Mouse (Mus musculus): Measurements from ENCODE around the gene Prss43. TPM values are rescaled to one million over a fixed set of nuclear protein-coding genes. Genes with fewer than 3 reads are reported as not detected.
A peak's percentile ranks its signal among the peaks of the same experiment; 100 is the strongest.
"Not testable (repeated sequence)": the region's sequence is repeated elsewhere in the genome, so short reads cannot be mapped to it uniquely, and the experiment has no call there.

The Prss43 gene
- polyA plus RNA-seq (2012; rRNA removed), result not detected in 2 replicates

GRCm38 (mm10) chr9:110826390-110826789 is at the start of gene Prss43:
Prss43 (plus strand) TSS chr9:110826690.
- no peak for DNase-seq (ENCODE audit: low spot score)

- DNase-seq (ENCODE audit: low spot score), result no peak
Observed at GRCm38 (mm10) chr9:110778100-110778499, 48.4 kb upstream of the Prss43 start.

GRCm38 (mm10) chr9:110778559-110778958 is 47.9 kb upstream of the Prss43 start:
- no peak for DNase-seq (ENCODE audit: low spot score)

- DNase-seq (ENCODE audit: low spot score), result no peak
Observed at GRCm38 (mm10) chr9:110779242-110779913, 47.1 kb upstream of the Prss43 start.

- peak; percentile 95 for DNase-seq (ENCODE audit: low spot score)
Observed at GRCm38 (mm10) chr9:110781256-110781721, 45.2 kb upstream of the Prss43 start.

- peak; percentile 75 for DNase-seq (ENCODE audit: low spot score)
Observed at GRCm38 (mm10) chr9:110781731-110782130, 44.8 kb upstream of the Prss43 start.

- DNase-seq (ENCODE audit: low spot score), result no peak
Observed at GRCm38 (mm10) chr9:110783611-110784010, 42.9 kb upstream of the Prss43 start.

GRCm38 (mm10) chr9:110788169-110788568 is 38.3 kb upstream of the Prss43 start:
- no peak for DNase-seq (ENCODE audit: low spot score)

GRCm38 (mm10) chr9:110790462-110790861 is 36.0 kb upstream of the Prss43 start:
- DNase-seq (ENCODE audit: low spot score), result no peak

GRCm38 (mm10) chr9:110797013-110797412 is 29.5 kb upstream of the Prss43 start:
- DNase-seq (ENCODE audit: low spot score), result no peak

- no peak for DNase-seq (ENCODE audit: low spot score)
Observed at GRCm38 (mm10) chr9:110797866-110798265, 28.6 kb upstream of the Prss43 start, which contains the start of gene Prss42. Prss42 (plus strand) TSS chr9:110798166.

GRCm38 (mm10) chr9:110800834-110801479 is 25.5 kb upstream of the Prss43 start:
- DNase-seq (ENCODE audit: low spot score), result no peak

GRCm38 (mm10) chr9:110803294-110803693 is 23.2 kb upstream of the Prss43 start:
- no peak for DNase-seq (ENCODE audit: low spot score)

GRCm38 (mm10) chr9:110810051-110810450 is 16.4 kb upstream of the Prss43 start:
- no peak for DNase-seq (ENCODE audit: low spot score)

GRCm38 (mm10) chr9:110813789-110814188 is 12.7 kb upstream of the Prss43 start, which contains the start of gene Prss44:
Prss44 (plus strand) TSS chr9:110813994.
- no peak for DNase-seq (ENCODE audit: low spot score)

GRCm38 (mm10) chr9:110820546-110820945 is 5.9 kb upstream of the Prss43 start:
- DNase-seq (ENCODE audit: low spot score), result not testable (repeated sequence)

GRCm38 (mm10) chr9:110821436-110821835 is 5.1 kb upstream of the Prss43 start:
- DNase-seq (ENCODE audit: low spot score), result no peak

- DNase-seq (ENCODE audit: low spot score), result no peak
Observed at GRCm38 (mm10) chr9:110825426-110825825, 1.1 kb upstream of the Prss43 start.

GRCm38 (mm10) chr9:110825832-110826231 is 658 bp upstream of the Prss43 start:
- DNase-seq (ENCODE audit: low spot score), result no peak

- no peak for DNase-seq (ENCODE audit: low spot score)
Observed at GRCm38 (mm10) chr9:110833021-110833420, 6.5 kb downstream of the Prss43 start.

GRCm38 (mm10) chr9:110834411-110834810 is 7.9 kb downstream of the Prss43 start, which contains the start of gene Prss45:
Prss45 (plus strand) TSS chr9:110834588.
- DNase-seq (ENCODE audit: low spot score), result no peak

- DNase-seq (ENCODE audit: low spot score), result no peak
Observed at GRCm38 (mm10) chr9:110834961-110835360, 8.5 kb downstream of the Prss43 start.

- DNase-seq (ENCODE audit: low spot score), result no peak
Observed at GRCm38 (mm10) chr9:110836112-110836511, 9.6 kb downstream of the Prss43 start.

All from urinary bladder, adult 2 months (tissue).